Mouse (Mus musculus) stomach, embryonic 15.5 days (tissue): ENCODE measurements around the gene Flt3l. TPM values are rescaled to one million over a fixed set of nuclear protein-coding genes. Genes with fewer than 3 reads are reported as not detected.
A peak's percentile ranks its signal among the peaks of the same experiment; 100 is the strongest.

Source experiments
- ATAC-seq: fragments of 200-750 bp; cut with Nextera tagmentation; 2 replicates; pipeline ENCODE4 v1.8.0; 2017; ENCODE audit warnings: low read depth, moderate number of reproducible peaks, moderate TSS enrichment; ENCODE audit not compliant: insufficient read depth, low FRiP score
- H3K27ac ChIP-seq: fragments of 300-500 bp; sonication (generic); 2 replicates; pipeline ENCODE4 v1.5.1; 2015; ENCODE audit warnings: mild to moderate bottlenecking, inconsistent platforms
- H3K27me3 ChIP-seq: fragments of 300-500 bp; sonication (generic); replicated peaks from 2 replicates; pipeline ENCODE4 v1.6.1; 2015; ENCODE audit warnings: inconsistent platforms
- H3K36me3 ChIP-seq: fragments of 300-500 bp; sonication (generic); 2 replicates; pipeline ENCODE4 v1.6.1; 2015; ENCODE audit warnings: inconsistent platforms
- H3K4me1 ChIP-seq: fragments of 300-500 bp; sonication (generic); 2 replicates; pipeline ENCODE4 v1.6.1; 2015; ENCODE audit warnings: inconsistent platforms
- H3K4me2 ChIP-seq: fragments of 300-500 bp; sonication (generic); 2 replicates; pipeline ENCODE4 v1.6.1; 2015; ENCODE audit warnings: mild to moderate bottlenecking, inconsistent platforms
- H3K4me3 ChIP-seq: fragments of 300-500 bp; sonication (generic); replicated peaks from 2 replicates; pipeline ENCODE4 v1.5.1; 2015; ENCODE audit warnings: inconsistent platforms
- H3K9ac ChIP-seq: fragments of 300-500 bp; sonication (generic); 2 replicates; pipeline ENCODE4 v1.6.1; 2015; ENCODE audit warnings: inconsistent platforms
- H3K9me3 ChIP-seq: fragments of 300-500 bp; sonication (generic); 2 replicates; pipeline ENCODE4 v1.6.1; 2016; ENCODE audit warnings: inconsistent platforms
- WGBS: fragments of 180-500 bp; shearing (Covaris S2); methylation state at CpG from one replicate; pipeline ENCODE4 v1.1.7; 2015; 5-methylcytosine and 5-hydroxymethylcytosine counted together
- polyA plus RNA-seq: library from polyadenylated mRNA; unstranded; fragments of >200 nt; fragmentation: Nextera tagmentation; extraction: Ambion mirVana; gene quantifications from 2 replicates; pipeline ENCODE4 v1.2.1, GENCODE M21; 2015

Flt3l gene
- polyA plus RNA-seq, 1 experiment from 2014 or later = 2.2 TPM

- WGBS = 25% methylated on average over 6 of the region's 6 CpGs
- Histone ChIP-seq H3K9ac (no peak overlapping the region), H3K4me1 (peaks cover 15% of the 10 kb centered on the region), H3K27me3 (peaks cover 49% of the 10 kb centered on the region), H3K4me2 (peak overlapping the region; percentile 91), H3K36me3 (peaks cover 9% of the 10 kb centered on the region; the same call in 1 of the 2 replicates), H3K9me3 (no peaks in the 10 kb centered on the region), H3K27ac (no peak overlapping the region), H3K4me3 (peak overlapping the region; percentile 45)
- ATAC-seq = peak; percentile 1; the same call in 1 of the 2 replicates
Measured at GRCm38 (mm10) chr7:45162551-45162950, 26.3 kb upstream of the Flt3l start.

GRCm38 (mm10) chr7:45161612-45162473 lies 25.6 kb upstream of the Flt3l start:
- Histone ChIP-seq H3K27ac (peak overlapping the region; percentile 6; the same call in 1 of the 2 replicates), H3K4me1 (peaks cover 15% of the 10 kb centered on the region), H3K9me3 (no peaks in the 10 kb centered on the region), H3K27me3 (peaks cover 42% of the 10 kb centered on the region), H3K4me3 (peak overlapping the region; percentile 45), H3K9ac (0 out of 2 replicates have a peak overlapping the region, but pooled peaks have one; percentile 2), H3K4me2 (peak overlapping the region; percentile 91), H3K36me3 (peaks cover 9% of the 10 kb centered on the region; the same call in 1 of the 2 replicates)
- peak; percentile 85 for ATAC-seq
- WGBS = 4% methylated on average over 35 of the region's 35 CpGs

GRCm38 (mm10) chr7:45160866-45161265 lies 24.6 kb upstream of the Flt3l start:
- Histone ChIP-seq H3K4me1 (peaks cover 15% of the 10 kb centered on the region), H3K27ac (no peak overlapping the region), H3K9ac (no peak overlapping the region), H3K4me3 (no peak overlapping the region), H3K4me2 (no peak overlapping the region), H3K27me3 (peaks cover 34% of the 10 kb centered on the region), H3K36me3 (peaks cover 9% of the 10 kb centered on the region; the same call in 1 of the 2 replicates), H3K9me3 (no peaks in the 10 kb centered on the region)
- 93% methylated on average over 3 of the region's 3 CpGs for WGBS
- ATAC-seq = no peak

- no peak overlapping the region for H3K4me3 ChIP-seq
- WGBS = 93% methylated on average over 6 of the region's 6 CpGs
- H3K9me3 ChIP-seq = no peaks in the 10 kb centered on the region
- peaks cover 29% of the 10 kb centered on the region for H3K27me3 ChIP-seq
- H3K27ac ChIP-seq = no peak overlapping the region
- peaks cover 16% of the 10 kb centered on the region for H3K4me1 ChIP-seq
- ATAC-seq = no peak
- peaks cover 9% of the 10 kb centered on the region; the same call in 1 of the 2 replicates for H3K36me3 ChIP-seq
- no peak overlapping the region for H3K4me2 ChIP-seq
- H3K9ac ChIP-seq = no peak overlapping the region
Measured at GRCm38 (mm10) chr7:45160316-45160800, 24.1 kb upstream of the Flt3l start.

- peaks cover 9% of the 10 kb centered on the region; the same call in 1 of the 2 replicates for H3K36me3 ChIP-seq
- no peak overlapping the region for H3K4me3 ChIP-seq
- WGBS = 90% methylated on average over 6 of the region's 6 CpGs
- peaks cover 15% of the 10 kb centered on the region for H3K27me3 ChIP-seq
- H3K9ac ChIP-seq = no peak overlapping the region
- no peaks in the 10 kb centered on the region for H3K9me3 ChIP-seq
- peaks cover 17% of the 10 kb centered on the region for H3K4me1 ChIP-seq
- no peak overlapping the region for H3K4me2 ChIP-seq
- no peak for ATAC-seq
- H3K27ac ChIP-seq = no peak overlapping the region
Measured at GRCm38 (mm10) chr7:45158991-45159390, 22.8 kb upstream of the Flt3l start.

- Histone ChIP-seq H3K9ac (no peak overlapping the region), H3K9me3 (no peaks in the 10 kb centered on the region), H3K4me1 (0 out of 2 replicates have a peak, but pooled peaks cover 10% of the 10 kb centered on the region), H3K36me3 (peaks cover 9% of the 10 kb centered on the region; the same call in 1 of the 2 replicates), H3K27ac (no peak overlapping the region), H3K27me3 (no peaks in the 10 kb centered on the region; the same call in 1 of the 2 replicates), H3K4me3 (no peak overlapping the region), H3K4me2 (no peak overlapping the region)
- WGBS = 81% methylated on average over 14 of the region's 14 CpGs
- no peak for ATAC-seq
Measured at GRCm38 (mm10) chr7:45157459-45157858, 21.2 kb upstream of the Flt3l start.

- Histone ChIP-seq H3K4me3 (no peak overlapping the region), H3K27me3 (no peaks in the 10 kb centered on the region), H3K27ac (no peak overlapping the region), H3K36me3 (peaks cover 9% of the 10 kb centered on the region; the same call in 1 of the 2 replicates), H3K4me1 (peaks cover 10% of the 10 kb centered on the region), H3K9ac (no peak overlapping the region), H3K4me2 (no peak overlapping the region), H3K9me3 (no peaks in the 10 kb centered on the region)
- ATAC-seq = no peak
- 94% methylated on average over 15 of the region's 15 CpGs for WGBS
Measured at GRCm38 (mm10) chr7:45156206-45156605, 20.0 kb upstream of the Flt3l start.

GRCm38 (mm10) chr7:45155590-45155989 lies 19.4 kb upstream of the Flt3l start:
- no peak for ATAC-seq
- 83% methylated on average over 9 of the region's 9 CpGs for WGBS
- Histone ChIP-seq H3K27me3 (no peaks in the 10 kb centered on the region), H3K4me2 (peak overlapping the region; percentile 72; the same call in 1 of the 2 replicates), H3K36me3 (0 out of 2 replicates have a peak, but pooled peaks cover 4% of the 10 kb centered on the region), H3K9ac (no peak overlapping the region), H3K27ac (no peak overlapping the region), H3K4me1 (peaks cover 16% of the 10 kb centered on the region), H3K4me3 (no peak overlapping the region), H3K9me3 (no peaks in the 10 kb centered on the region)

- H3K9me3 ChIP-seq = no peaks in the 10 kb centered on the region
- peak overlapping the region; percentile 72 for H3K4me2 ChIP-seq
- WGBS = 69% methylated on average over 12 of the region's 12 CpGs
- H3K27me3 ChIP-seq = no peaks in the 10 kb centered on the region
- no peak overlapping the region for H3K9ac ChIP-seq
- ATAC-seq = no peak
- H3K27ac ChIP-seq = peak overlapping the region; percentile 96
- peaks cover 18% of the 10 kb centered on the region for H3K4me1 ChIP-seq
- H3K4me3 ChIP-seq = peak overlapping the region; percentile 59
- H3K36me3 ChIP-seq = 0 out of 2 replicates have a peak, but pooled peaks cover 4% of the 10 kb centered on the region
Measured at GRCm38 (mm10) chr7:45154993-45155514, 18.8 kb upstream of the Flt3l start.

- Histone ChIP-seq H3K27ac (peak within 1 kb of the TSS; percentile 96), H3K36me3 (0 out of 2 replicates have a peak, but pooled peaks cover 4% of the 10 kb centered on the region), H3K4me3 (peak within 1 kb of the TSS; percentile 59), H3K9ac (peak within 1 kb of the TSS; percentile 76), H3K9me3 (no peaks in the 10 kb centered on the region), H3K4me1 (peaks cover 18% of the 10 kb centered on the region), H3K4me2 (peak within 1 kb of the TSS; percentile 72), H3K27me3 (no peaks in the 10 kb centered on the region)
- WGBS = 3% methylated on average over 69 of the region's 69 CpGs
- peak; percentile 93 for ATAC-seq
Measured at GRCm38 (mm10) chr7:45154096-45154992, 18.1 kb upstream of the Flt3l start, which contains the start of the genes Pih1d1 and Aldh16a1. TSS of gene Pih1d1 (plus strand) at chr7:45154303. TSS of gene Aldh16a1 (minus strand) at chr7:45154584.

- Histone ChIP-seq H3K4me3 (peak overlapping the region; percentile 59), H3K27me3 (no peaks in the 10 kb centered on the region), H3K9me3 (no peaks in the 10 kb centered on the region), H3K27ac (peak overlapping the region; percentile 96), H3K4me2 (peak overlapping the region; percentile 72), H3K4me1 (peaks cover 18% of the 10 kb centered on the region), H3K9ac (peak overlapping the region; percentile 76), H3K36me3 (0 out of 2 replicates have a peak, but pooled peaks cover 4% of the 10 kb centered on the region)
- WGBS = 1% methylated on average over 5 of the region's 5 CpGs
- no peak for ATAC-seq
Measured at GRCm38 (mm10) chr7:45153586-45153985, 17.4 kb upstream of the Flt3l start.
